Mouse (Mus musculus): ENCODE results near the gene Ispd.

GRCm38 (mm10) chr12:36713866-36714662 lies 332.8 kb downstream of the Ispd start:
- TF ChIP-seq CTCF (IDR thresholded peaks at IDR 0.05; ENCODE audit: extremely low read depth, insufficient read length, insufficient replicate concordance, low read depth, low read length), result peak; percentile 52; the same call in 1 of the 2 replicates
- no peak for TF ChIP-seq POLR2A (IDR thresholded peaks at IDR 0.05; ENCODE audit: low read depth, low read length)
